14 mouse cellular contexts compared by ENCODE assay signal in genomic region chr10:67065277-67065887, GRCm38 (mm10). TPM values are rescaled to one million over a fixed set of nuclear protein-coding genes. Genes with fewer than 3 reads are reported as not detected.
DNase-seq lines count a peak whose midpoint lies in the region; ATAC-seq and TF ChIP-seq lines count a peak whose summit lies in the region.
"Had no signal": no experiment of that assay in that cellular context is flagged by ENCODE, and none has a peak within 500 bp of the region (broad histone marks: within the 10 kb centered on the region; RNA-seq: fewer than 3 reads in every experiment).

No protein-coding gene starts in this region.

- H3K36me3 ChIP-seq in CH12.LX (replicated peaks in 1 of 2; ENCODE audit: control insufficient read depth in 1 of 2, insufficient read depth in 1 of 2, low read length in 1 of 2), result peaks cover 9 to 11% of the 10 kb centered on the region in 2 experiments
- no peaks in the 10 kb centered on the region for H3K36me3 ChIP-seq in hindbrain, postnatal 0 days (ENCODE audit: insufficient read depth, low read length)
- no peaks in the 10 kb centered on the region for H3K36me3 ChIP-seq in neural tube, embryonic 14.5 days (ENCODE audit: control insufficient read depth, insufficient read depth, low read length)
- H3K36me3 ChIP-seq: heart, embryonic 12.5 days had no signal

- dilution Hi-C loops in CH12.LX (cut with MboI; ENCODE audit: extremely low pct_ligation_motif_present, extremely low pct_unique_long_range_greater_than_20kb, low sequenced_read_pairs), result no loop called here

- no peaks in the 10 kb centered on the region for H3K9me3 ChIP-seq in CH12.LX (replicated peaks; ENCODE audit: low read length)
- no peaks in the 10 kb centered on the region for H3K9me3 ChIP-seq in hindbrain, postnatal 0 days (ENCODE audit: low read length)
- no peaks in the 10 kb centered on the region for H3K9me3 ChIP-seq in neural tube, embryonic 14.5 days (ENCODE audit: control insufficient read depth, low read length)

- 73% methylated on average over 7 of the region's 7 CpGs for WGBS in hindbrain, postnatal 0 days
- 66% methylated on average over 7 of the region's 7 CpGs for WGBS in neural tube, embryonic 14.5 days

- TF ChIP-seq POLR2A in CH12.LX (IDR thresholded peaks at IDR 0.05; ENCODE audit: low read depth, low read length), result no peak

- TF ChIP-seq RAD21 in CH12.LX (IDR thresholded peaks at IDR 0.05; ENCODE audit: low read depth, low read length), result no peak

- no peak for DNase-seq in layer of hippocampus, adult 2 months (ENCODE audit: low spot score in 2 of 2)
- no peak for DNase-seq in layer of hippocampus, adult 9-11 months
- DNase-seq in CH12.LX (ENCODE audit: extremely low read depth), result peak; percentile 85
- DNase-seq in hindbrain, postnatal 0 days (ENCODE audit: low spot score), result no peak
- no peak for DNase-seq in thymus, postnatal 25 days
- DNase-seq: kidney, adult 2 months; right cerebral cortex, postnatal 14 days had no signal

- TF ChIP-seq CTCF in layer of hippocampus, adult 2 months (conservative IDR thresholded peaks at IDR 0.05), result no peak
- no peak for TF ChIP-seq CTCF in CH12.LX (conservative IDR thresholded peaks at IDR 0.05 in 1 of 2, IDR thresholded peaks at IDR 0.05 in 1 of 2; ENCODE audit: low read depth in 2 of 2, low read length in 2 of 2)
- no peak for TF ChIP-seq CTCF in hindbrain, postnatal 0 days (IDR thresholded peaks at IDR 0.05; ENCODE audit: low read depth)

- H3K4me1 ChIP-seq in CH12.LX (ENCODE audit: control insufficient read depth in 1 of 2, insufficient read depth in 2 of 2), result peaks cover 15 to 85% of the 10 kb centered on the region in 2 experiments
- no peaks in the 10 kb centered on the region for H3K4me1 ChIP-seq in hindbrain, postnatal 0 days (ENCODE audit: insufficient read depth, low read length)
- peaks cover 14% of the 10 kb centered on the region; the same call in 1 of the 2 replicates for H3K4me1 ChIP-seq in neural tube, embryonic 14.5 days (ENCODE audit: control insufficient read depth, insufficient read depth, low read length)

- H3K4me2 ChIP-seq in CH12.LX (ENCODE audit: insufficient read depth, low read depth, poor library complexity, severe bottlenecking), result peak overlapping the region; percentile 83
- H3K4me2 ChIP-seq in hindbrain, postnatal 0 days (ENCODE audit: low read depth, low read length), result no peak overlapping the region
- H3K4me2 ChIP-seq in neural tube, embryonic 14.5 days (ENCODE audit: low read depth, low read length), result no peak overlapping the region
- H3K4me2 ChIP-seq: heart, embryonic 12.5 days had no signal

- H3K79me2 ChIP-seq in CH12.LX (replicated peaks; ENCODE audit: control insufficient read depth, extremely low read depth, insufficient read depth, poor library complexity, severe bottlenecking), result peaks cover 69% of the 10 kb centered on the region

- H3K27me3 ChIP-seq in CH12.LX (replicated peaks), result no peaks in the 10 kb centered on the region
- no peaks in the 10 kb centered on the region for H3K27me3 ChIP-seq in hindbrain, postnatal 0 days (ENCODE audit: insufficient read depth, low read length)
- no peaks in the 10 kb centered on the region for H3K27me3 ChIP-seq in neural tube, embryonic 14.5 days (ENCODE audit: control insufficient read depth, insufficient read depth, low read length)
- H3K27me3 ChIP-seq: heart, embryonic 12.5 days had no signal

- no peak for ATAC-seq in hindbrain, postnatal 0 days
- ATAC-seq in neural tube, embryonic 14.5 days (ENCODE audit: low read depth), result no peak
- ATAC-seq in frontal cortex, adult (ENCODE audit: low TSS enrichment), result no peak

- peak overlapping the region; percentile 49 for H3K9ac ChIP-seq in CH12.LX (ENCODE audit: insufficient read depth, low read depth)
- no peak overlapping the region for H3K9ac ChIP-seq in hindbrain, postnatal 0 days (replicated peaks; ENCODE audit: low read length)
- no peak overlapping the region for H3K9ac ChIP-seq in neural tube, embryonic 14.5 days (replicated peaks; ENCODE audit: low read depth, low read length)
- H3K9ac ChIP-seq: heart, embryonic 12.5 days; liver, embryonic 14.5 days had no signal

- in situ Hi-C loops in CH12.LX (cut with MboI; ENCODE audit: low pct_ligation_motif_present, low pct_unique_long_range_greater_than_20kb, low sequenced_read_pairs), result no loop called here

- H3K4me3 ChIP-seq in layer of hippocampus, adult 2 months, result no peak overlapping the region
- H3K4me3 ChIP-seq in CH12.LX (replicated peaks in 1 of 3; ENCODE audit: low read depth in 2 of 3, low read length in 2 of 3, poor library complexity in 1 of 3), result no peak overlapping the region
- H3K4me3 ChIP-seq in hindbrain, postnatal 0 days (ENCODE audit: low read length), result no peak overlapping the region
- H3K4me3 ChIP-seq in neural tube, embryonic 14.5 days (ENCODE audit: low read depth, low read length), result no peak overlapping the region
- H3K4me3 ChIP-seq: heart, embryonic 12.5 days had no signal

- no peak; the same call in 1 of the 2 replicates for TF ChIP-seq EP300 in CH12.LX (IDR thresholded peaks at IDR 0.05; ENCODE audit: low read length)

- H3K27ac ChIP-seq in layer of hippocampus, adult 2 months, result peak overlapping the region; percentile 40; the same call in 1 of the 2 replicates
- H3K27ac ChIP-seq in CH12.LX (ENCODE audit: insufficient read depth, low read depth), result peak overlapping the region; percentile 98
- peak overlapping the region; percentile 9; the same call in 1 of the 2 replicates for H3K27ac ChIP-seq in hindbrain, postnatal 0 days
- H3K27ac ChIP-seq in neural tube, embryonic 14.5 days (ENCODE audit: low read depth, low read length), result peak overlapping the region; percentile 60; the same call in 1 of the 2 replicates
- H3K27ac ChIP-seq: liver, embryonic 14.5 days; macrophage; stomach, postnatal 0 days had no signal

TF ChIP-seq in CH12.LX, 34 proteins besides CTCF, POLR2A, EP300 and RAD21 (continues in another document):
- TF ChIP-seq JUN (IDR thresholded peaks at IDR 0.05; ENCODE audit: insufficient read depth, low read depth, low read length) (no peak), RCOR1 (conservative IDR thresholded peaks at IDR 0.05; ENCODE audit: low read depth, low read length) (no peak), NELFE (IDR thresholded peaks at IDR 0.05; ENCODE audit: low read depth, low read length) (no peak), SMC3 (IDR thresholded peaks at IDR 0.05; ENCODE audit: low read depth, low read length) (no peak), ETS1 (conservative IDR thresholded peaks at IDR 0.05; ENCODE audit: low read depth, low read length) (peak; percentile 84), MAX (IDR thresholded peaks at IDR 0.05; ENCODE audit: low read length) (no peak), SIN3A (IDR thresholded peaks at IDR 0.05; ENCODE audit: low read length) (no peak; the same call in 1 of the 2 replicates), CHD2 (IDR thresholded peaks at IDR 0.05; ENCODE audit: low read length) (peak; percentile 60), MAZ (IDR thresholded peaks at IDR 0.05; ENCODE audit: low read depth, low read length) (peak; percentile 74; the same call in 1 of the 2 replicates), ZC3H11A (IDR thresholded peaks at IDR 0.05; ENCODE audit: low read depth, low read length) (no peak), MAFK (IDR thresholded peaks at IDR 0.05; ENCODE audit: insufficient replicate concordance, low read length) (no peak), MYC (IDR thresholded peaks at IDR 0.05; ENCODE audit: low read depth, low read length) (0 out of 2 replicates have a peak, but pooled peaks have one; percentile 25), POLR2AphosphoS2 (IDR thresholded peaks at IDR 0.05; ENCODE audit: low read depth, low read length) (no peak), ZNF384 (IDR thresholded peaks at IDR 0.05; ENCODE audit: low read depth, low read length) (peak; percentile 29; the same call in 1 of the 2 replicates), TCF12 (IDR thresholded peaks at IDR 0.05; ENCODE audit: low read depth, low read length) (peak; percentile 77), E2F4 (IDR thresholded peaks at IDR 0.05; ENCODE audit: insufficient replicate concordance, low read depth, low read length) (no peak), GABPA (IDR thresholded peaks at IDR 0.05; ENCODE audit: insufficient replicate concordance, low read depth, low read length) (no peak), ZMIZ1 (IDR thresholded peaks at IDR 0.05; ENCODE audit: low read depth, low read length) (peak; percentile 40; the same call in 1 of the 2 replicates), PAX5 (IDR thresholded peaks at IDR 0.05; ENCODE audit: low read length) (no peak), MEF2A (IDR thresholded peaks at IDR 0.05; ENCODE audit: borderline replicate concordance, low read depth, low read length) (peak; percentile 97), ZKSCAN1 (IDR thresholded peaks at IDR 0.05; ENCODE audit: borderline replicate concordance, low read depth, low read length) (no peak), UBTF (IDR thresholded peaks at IDR 0.05; ENCODE audit: low read depth, low read length) (no peak), BHLHE40 (IDR thresholded peaks at IDR 0.05; ENCODE audit: low read depth, low read length) (peak; percentile 72), IRF4 (IDR thresholded peaks at IDR 0.05; ENCODE audit: low read depth, low read length) (peak; percentile 75; the same call in 1 of the 2 replicates), MXI1 (IDR thresholded peaks at IDR 0.05; ENCODE audit: low read depth, low read length) (no peak), KAT2A (IDR thresholded peaks at IDR 0.05; ENCODE audit: insufficient replicate concordance, low read length) (0 out of 2 replicates have a peak, but pooled peaks have one; percentile 18), CHD1 (IDR thresholded peaks at IDR 0.05; ENCODE audit: low read depth, low read length) (no peak; the same call in 1 of the 2 replicates)

RNA-seq across cellular contexts. Expression of gene Jmjd1c, which starts 30.5 kb away (rescaled TPM):
- 100 to 1,000 TPM; 106 to 111 TPM for total RNA-seq in layer of hippocampus, adult 2 months (2021)
- total RNA-seq in CH12.LX (2012; rRNA removed) (41.2 and 41.6 TPM in 2 replicates), CH12.LX (2014; rRNA removed) (41.2 and 41.4 TPM in 2 replicates)
- 40.9 and 50.1 TPM in 2 replicates for polyA plus RNA-seq in CH12.LX (2012; ENCODE audit: insufficient read length, low read depth)
- total RNA-seq in hindbrain, postnatal 0 days (2014; rRNA removed), result 53.7 and 54.1 TPM in 2 replicates
- 45.4 and 45.6 TPM in 2 replicates for polyA plus RNA-seq in hindbrain, postnatal 0 days (2015; fragmentation: Nextera tagmentation; extraction: Ambion mirVana)
- 62.3 and 67.0 TPM in 2 replicates for polyA plus RNA-seq in neural tube, embryonic 14.5 days (2014; fragmentation: Nextera tagmentation; extraction: Ambion mirVana)

RNA-seq across cellular contexts. Expression of gene Reep3, which starts 31.4 kb away (rescaled TPM):
- total RNA-seq in layer of hippocampus, adult 2 months (2021), result 10 to 100 TPM; 18.3 to 21.9 TPM
- 20.3 and 23.2 TPM in 2 replicates for total RNA-seq in CH12.LX (2012; rRNA removed)
- 20.0 and 23.3 TPM in 2 replicates for total RNA-seq in CH12.LX (2014; rRNA removed)
- 20.5 and 21.8 TPM in 2 replicates for polyA plus RNA-seq in CH12.LX (2012; ENCODE audit: insufficient read length, low read depth)
- total RNA-seq in hindbrain, postnatal 0 days (2014; rRNA removed), result 33.9 and 35.5 TPM in 2 replicates
- 36.2 and 37.5 TPM in 2 replicates for polyA plus RNA-seq in hindbrain, postnatal 0 days (2015; fragmentation: Nextera tagmentation; extraction: Ambion mirVana)
- polyA plus RNA-seq in neural tube, embryonic 14.5 days (2014; fragmentation: Nextera tagmentation; extraction: Ambion mirVana), result 37.7 and 48.7 TPM in 2 replicates
- total RNA-seq: MEL had no signal

Comparison
In these comparisons a context has a peak if more than half of its experiments do, and no peak if none do; other contexts are left out.
1. H3K27ac ChIP-seq: peak in every context shown above with its lines; median percentile 98 in CH12.LX; 60 in neural tube, embryonic 14.5 days; 40 in layer of hippocampus, adult 2 months; 9 in hindbrain, postnatal 0 days.